8 mouse cellular contexts compared by ENCODE assay signal in genomic region chr5:136581166-136581565, GRCm38 (mm10). TPM values are rescaled to one million over a fixed set of nuclear protein-coding genes. Genes with fewer than 3 reads are reported as not detected.
DNase-seq lines count a peak whose midpoint lies in the region; ATAC-seq and TF ChIP-seq lines count a peak whose summit lies in the region.

No protein-coding gene starts in this region.

- no peaks in the 10 kb centered on the region for H3K36me3 ChIP-seq in ES-E14 (ENCODE audit: control insufficient read depth, insufficient read depth, low read length, poor library complexity, severe bottlenecking)
- no peaks in the 10 kb centered on the region for H3K36me3 ChIP-seq in heart, embryonic 13.5 days
- H3K36me3 ChIP-seq in kidney, embryonic 16.5 days (ENCODE audit: insufficient read depth, low read length) = no peaks in the 10 kb centered on the region

- WGBS in heart, embryonic 13.5 days = 15% methylated on average over 9 of the region's 9 CpGs
- WGBS in kidney, embryonic 16.5 days = 8% methylated on average over 9 of the region's 9 CpGs

- peak overlapping the region in 1 of 2 experiments; percentile 29; a peak in 2 of 4 replicates for H3K4me3 ChIP-seq in ES-E14 (ENCODE audit: insufficient read depth in 1 of 2, low read depth in 1 of 2, low read length in 2 of 2, poor library complexity in 1 of 2, severe bottlenecking in 1 of 2)
- H3K4me3 ChIP-seq in heart, embryonic 13.5 days = peak overlapping the region; percentile 39
- peak overlapping the region; percentile 39 for H3K4me3 ChIP-seq in kidney, embryonic 16.5 days (ENCODE audit: low read length)

- DNase-seq in cerebellum, postnatal 25 days = peak; percentile 58 to 78
- DNase-seq in cerebellum, adult 9-10 months = no peak
- peak; percentile 72 for DNase-seq in ES-E14 (ENCODE audit: low read depth, low spot score)
- DNase-seq in lung, postnatal 4 days = peak; percentile 65 to 78
- peak; percentile 68 to 88 for DNase-seq in spleen, postnatal 4 days (ENCODE audit: low spot score in 2 of 2)
- DNase-seq in layer of hippocampus, adult 8-10 months (ENCODE audit: low spot score in 2 of 2) = no peak

- no peak for ATAC-seq in heart, embryonic 13.5 days (ENCODE audit: extremely low read depth, insufficient number of reproducible peaks, low FRiP score, low TSS enrichment)
- ATAC-seq in kidney, embryonic 16.5 days (ENCODE audit: low FRiP score, low TSS enrichment) = peak; percentile 66

- H3K27ac ChIP-seq in ES-E14 (ENCODE audit: insufficient read depth, low read depth, low read length, poor library complexity, severe bottlenecking) = no peak overlapping the region
- no peak overlapping the region for H3K27ac ChIP-seq in heart, embryonic 13.5 days (replicated peaks)
- peak overlapping the region; percentile 67 for H3K27ac ChIP-seq in kidney, embryonic 16.5 days (ENCODE audit: low read length)

- H3K27me3 ChIP-seq in heart, embryonic 13.5 days (replicated peaks) = peaks cover 63% of the 10 kb centered on the region
- H3K27me3 ChIP-seq in kidney, embryonic 16.5 days (ENCODE audit: insufficient read depth, low read length) = 0 out of 2 replicates have a peak, but pooled peaks cover 3% of the 10 kb centered on the region

- H3K4me1 ChIP-seq in ES-E14 (ENCODE audit: control insufficient read depth in 2 of 2, insufficient read depth in 2 of 2, low read length in 2 of 2, poor library complexity in 1 of 2) = peaks cover 0 to 11% of the 10 kb centered on the region in 2 experiments; a peak in 3 of 4 replicates
- H3K4me1 ChIP-seq in heart, embryonic 13.5 days = peaks cover 17% of the 10 kb centered on the region; the same call in 1 of the 2 replicates
- peaks cover 36% of the 10 kb centered on the region for H3K4me1 ChIP-seq in kidney, embryonic 16.5 days (ENCODE audit: insufficient read depth, low read length)

- peak overlapping the region; percentile 65 for H3K4me2 ChIP-seq in heart, embryonic 13.5 days
- H3K4me2 ChIP-seq in kidney, embryonic 16.5 days (replicated peaks; ENCODE audit: low read depth, low read length) = peak overlapping the region; percentile 53

- in situ Hi-C loops in ES-E14 (cut with MboI; ENCODE audit: low sequenced_read_pairs in 2 of 2, unreplicated experiment in 2 of 2) = no loop called here

- H3K9me3 ChIP-seq in ES-E14 (ENCODE audit: control insufficient read depth, insufficient read depth, low read depth, low read length) = no peaks in the 10 kb centered on the region
- H3K9me3 ChIP-seq in heart, embryonic 13.5 days = peaks cover 5% of the 10 kb centered on the region; the same call in 1 of the 2 replicates
- H3K9me3 ChIP-seq in kidney, embryonic 16.5 days (ENCODE audit: low read length) = no peaks in the 10 kb centered on the region; the same call in 1 of the 2 replicates

- no peak overlapping the region for H3K9ac ChIP-seq in ES-E14 (ENCODE audit: insufficient read depth, low read depth, low read length, poor library complexity, severe bottlenecking)
- peak overlapping the region; percentile 25 for H3K9ac ChIP-seq in heart, embryonic 13.5 days
- peak overlapping the region; percentile 47 for H3K9ac ChIP-seq in kidney, embryonic 16.5 days (replicated peaks; ENCODE audit: low read length)

TF ChIP-seq in ES-E14, 5 proteins besides CTCF, POLR2A, EP300 and RAD21:
- TF ChIP-seq HCFC1 (IDR thresholded peaks at IDR 0.05; ENCODE audit: borderline replicate concordance, insufficient read depth, low read length) (no peak), ZNF384 (IDR thresholded peaks at IDR 0.05; ENCODE audit: low read depth, low read length) (no peak), CHD2 (IDR thresholded peaks at IDR 0.05; ENCODE audit: low read depth, low read length) (no peak), MAFK (IDR thresholded peaks at IDR 0.05; ENCODE audit: insufficient read depth, low read depth, low read length) (no peak), ZC3H11A (IDR thresholded peaks at IDR 0.05; ENCODE audit: borderline replicate concordance, low read depth, low read length) (no peak)

RNA-seq across cellular contexts. Expression of gene Cux1, which starts 13.9 kb away (rescaled TPM):
- 22.6 and 23.6 TPM in 2 replicates for total RNA-seq in ES-E14 (2012; rRNA removed)
- 68.9 and 70.8 TPM in 2 replicates for polyA plus RNA-seq in heart, embryonic 13.5 days (2015; fragmentation: Nextera tagmentation; extraction: Ambion mirVana)
- polyA plus RNA-seq in kidney, embryonic 16.5 days (2015; fragmentation: Nextera tagmentation; extraction: Ambion mirVana) = 110 and 123 TPM in 2 replicates
- 10 to 100 TPM; 37.3 to 53.2 (median 46.7) TPM for total RNA-seq in layer of hippocampus, adult 8-10 months (2022)

Comparison
In these comparisons a context has a peak if more than half of its experiments do, and no peak if none do; other contexts are left out.
1. DNase-seq: peak in cerebellum, postnatal 25 days (2 of 2), ES-E14 (single experiment), lung, postnatal 4 days (2 of 2) and spleen, postnatal 4 days (2 of 2); none in cerebellum, adult 9-10 months (single experiment) and layer of hippocampus, adult 8-10 months (0 of 2).